Mouse (Mus musculus) neural tube, embryonic 10.5 days (tissue): ENCODE measurements at regions not wholly inside any gene's neighbourhood (a gene's known extent, or its start where the extent isn't known, plus 50 kb on each side); places are given as distances from the start of the nearest gene placed in this dataset.
"Not testable (repeated sequence)": the region's sequence is repeated elsewhere in the genome, so short reads cannot be mapped to it uniquely, and the experiment has no call there.

Source experiments
- DNase-seq: peaks from one replicate; pipeline ENCODE4 v3.0.0-alpha.2; 2017; ENCODE audit warnings: low spot score; ENCODE audit errors: extremely low spot score

GRCm38 (mm10) chr4:94394462-94394861, 161.9 kb upstream of the Gm10306 start:
- DNase-seq, result no peak

- DNase-seq, result no peak
These were observed 159.1 kb upstream of the Gm10306 start for GRCm38 (mm10) chr4:94397284-94397683.

GRCm38 (mm10) chr4:94406922-94407321, 149.4 kb upstream of the Gm10306 start:
- DNase-seq, result no peak

GRCm38 (mm10) chr4:94407503-94407902, 148.8 kb upstream of the Gm10306 start:
- DNase-seq, result no peak

- no peak for DNase-seq
These were observed 143.7 kb upstream of the Gm10306 start for GRCm38 (mm10) chr4:94412661-94413060.

GRCm38 (mm10) chr4:94425525-94425924, 130.8 kb upstream of the Gm10306 start:
- not testable (repeated sequence) for DNase-seq

GRCm38 (mm10) chr4:94427581-94427980, 128.8 kb upstream of the Gm10306 start:
- DNase-seq, result no peak

GRCm38 (mm10) chr4:94432005-94432404, 124.3 kb upstream of the Gm10306 start:
- DNase-seq, result no peak

- no peak for DNase-seq
These were observed 118.5 kb upstream of the Gm10306 start for GRCm38 (mm10) chr4:94437717-94438435.

- no peak for DNase-seq
These were observed 117.0 kb upstream of the Gm10306 start for GRCm38 (mm10) chr4:94439159-94439836.

- no peak for DNase-seq
These were observed 109.7 kb upstream of the Gm10306 start for GRCm38 (mm10) chr4:94446604-94447003.
